Mouse (Mus musculus): ENCODE results near the gene Gm10134. TPM values are rescaled to one million over a fixed set of nuclear protein-coding genes. Genes with fewer than 3 reads are reported as not detected.
"Not testable (repeated sequence)": the region's sequence is repeated elsewhere in the genome, so short reads cannot be mapped to it uniquely, and the experiment has no call there.

The Gm10134 gene
- 11.8 and 11.9 TPM in 2 replicates for polyA plus RNA-seq (2015; fragmentation: Nextera tagmentation; extraction: Ambion mirVana)

DNA sequence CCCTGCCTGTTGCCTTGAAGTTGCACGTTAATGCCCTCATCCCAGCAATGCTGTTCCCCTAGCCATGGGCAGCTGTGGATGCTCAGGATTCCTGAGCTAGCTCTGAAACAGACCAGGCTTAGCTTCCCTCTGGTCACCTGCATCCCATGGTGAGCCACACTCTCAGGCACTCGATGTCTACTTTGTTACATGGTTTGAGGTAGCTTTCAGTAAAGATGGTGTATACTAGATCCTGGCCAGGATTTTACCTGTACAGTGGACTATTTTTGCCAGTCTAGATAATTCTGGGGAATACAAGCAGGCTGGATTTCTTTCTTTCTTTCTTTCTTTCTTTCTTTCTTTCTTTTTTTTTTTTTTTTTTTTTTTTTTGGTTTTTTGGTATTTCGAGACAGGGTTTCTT lies at the start of gene Gm10134:
Gene Gm10134, plus strand, starts transcription at position 301 of the 400 bp plus-strand sequence.
- 80% methylated on average over 3 of the region's 3 CpGs for WGBS
- no peak for ATAC-seq

DNA sequence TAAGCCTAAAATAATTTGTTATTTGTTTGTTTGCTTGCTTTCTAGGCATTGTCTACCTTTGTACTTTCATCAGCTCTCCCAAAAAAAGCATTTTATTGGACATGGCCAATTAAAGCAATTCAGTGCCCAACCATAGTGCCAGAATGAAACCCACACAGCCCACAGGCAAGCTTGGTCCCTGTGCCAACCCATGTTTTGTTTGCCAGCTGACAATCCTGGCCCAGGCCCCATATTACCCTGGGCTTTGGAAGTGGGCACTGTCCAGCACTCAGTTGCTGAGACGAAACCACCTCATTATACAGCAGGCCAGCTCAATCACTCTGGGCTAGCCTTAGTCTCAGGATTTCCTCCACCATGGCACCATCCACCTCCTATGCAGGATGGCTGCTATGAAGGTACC lies 49.3 kb upstream of the Gm10134 start:
- Histone ChIP-seq H3K27me3 (replicated peaks) (no peaks in the 10 kb centered on the region), H3K36me3 (no peaks in the 10 kb centered on the region), H3K9ac (no peak overlapping the region), H3K4me1 (replicated peaks) (no peaks in the 10 kb centered on the region), H3K4me3 (replicated peaks) (no peak overlapping the region), H3K9me3 (no peaks in the 10 kb centered on the region), H3K27ac (no peak overlapping the region), H3K4me2 (replicated peaks) (no peak overlapping the region)
- WGBS: 68% methylated on average over 1 of the region's 1 CpGs
- ATAC-seq: no peak

More for the DNA sequence above, at the start of gene Gm10134:
- H3K4me2 ChIP-seq (replicated peaks): no peak within 1 kb of the TSS
- H3K36me3 ChIP-seq: no peaks in the 10 kb centered on the region
- no peak within 1 kb of the TSS for H3K9ac ChIP-seq
- H3K4me1 ChIP-seq (replicated peaks): no peaks in the 10 kb centered on the region
- H3K9me3 ChIP-seq: no peaks in the 10 kb centered on the region
- no peaks in the 10 kb centered on the region for H3K27me3 ChIP-seq (replicated peaks)
- H3K27ac ChIP-seq: no peak within 1 kb of the TSS
- no peak within 1 kb of the TSS for H3K4me3 ChIP-seq (replicated peaks)

DNA sequence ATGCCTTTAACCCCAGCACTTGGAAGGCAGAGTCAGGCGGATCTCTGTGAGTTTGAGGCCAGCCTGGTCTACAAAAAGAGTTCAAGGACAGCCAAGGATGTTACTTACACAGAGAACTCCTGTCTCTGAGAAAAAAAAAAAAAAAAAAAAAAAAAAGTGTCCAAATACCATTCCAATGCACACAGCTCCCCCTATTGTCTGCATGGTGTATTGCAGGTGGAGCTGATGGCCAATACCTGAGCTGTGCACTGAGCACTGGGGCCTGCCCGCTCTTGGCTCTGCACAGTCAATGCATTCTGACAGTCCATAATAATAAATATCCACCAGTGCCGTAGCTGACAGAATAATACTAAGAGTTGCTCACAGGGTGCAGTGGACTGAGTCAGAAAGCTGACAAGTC lies 42.0 kb upstream of the Gm10134 start:
- no peak for ATAC-seq
- Histone ChIP-seq H3K4me2 (replicated peaks) (no peak overlapping the region), H3K27ac (no peak overlapping the region), H3K9me3 (no peaks in the 10 kb centered on the region), H3K36me3 (peaks cover 2% of the 10 kb centered on the region), H3K4me1 (replicated peaks) (peaks cover 14% of the 10 kb centered on the region), H3K27me3 (replicated peaks) (no peaks in the 10 kb centered on the region), H3K9ac (no peak overlapping the region), H3K4me3 (replicated peaks) (no peak overlapping the region)
- 54% methylated on average over 3 of the region's 3 CpGs for WGBS

DNA sequence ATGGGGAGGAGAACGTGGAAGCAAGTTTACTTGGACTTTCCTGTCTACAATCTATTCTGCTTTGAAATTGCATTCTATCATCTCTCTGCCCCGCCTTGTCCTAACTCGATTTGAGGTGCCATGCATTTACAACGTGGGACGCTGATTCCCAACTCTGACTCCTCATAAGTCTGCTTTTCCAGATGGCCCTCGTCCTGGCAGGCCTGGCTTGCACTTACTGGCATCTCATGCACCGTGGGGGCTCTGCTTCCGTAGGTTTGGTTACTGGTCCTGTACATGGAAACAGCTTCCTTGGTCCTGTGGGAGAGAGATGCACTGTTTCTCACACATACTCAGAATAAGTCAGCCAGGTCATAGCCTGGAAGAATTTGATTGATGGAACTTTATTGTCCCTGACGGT lies 41.0 kb upstream of the Gm10134 start:
- Histone ChIP-seq H3K4me1 (replicated peaks) (peaks cover 18% of the 10 kb centered on the region), H3K4me2 (replicated peaks) (no peak overlapping the region), H3K9ac (no peak overlapping the region), H3K9me3 (no peaks in the 10 kb centered on the region), H3K27ac (no peak overlapping the region), H3K36me3 (peaks cover 12% of the 10 kb centered on the region), H3K4me3 (replicated peaks) (no peak overlapping the region), H3K27me3 (replicated peaks) (no peaks in the 10 kb centered on the region)
- 81% methylated on average over 9 of the region's 9 CpGs for WGBS
- no peak for ATAC-seq

DNA sequence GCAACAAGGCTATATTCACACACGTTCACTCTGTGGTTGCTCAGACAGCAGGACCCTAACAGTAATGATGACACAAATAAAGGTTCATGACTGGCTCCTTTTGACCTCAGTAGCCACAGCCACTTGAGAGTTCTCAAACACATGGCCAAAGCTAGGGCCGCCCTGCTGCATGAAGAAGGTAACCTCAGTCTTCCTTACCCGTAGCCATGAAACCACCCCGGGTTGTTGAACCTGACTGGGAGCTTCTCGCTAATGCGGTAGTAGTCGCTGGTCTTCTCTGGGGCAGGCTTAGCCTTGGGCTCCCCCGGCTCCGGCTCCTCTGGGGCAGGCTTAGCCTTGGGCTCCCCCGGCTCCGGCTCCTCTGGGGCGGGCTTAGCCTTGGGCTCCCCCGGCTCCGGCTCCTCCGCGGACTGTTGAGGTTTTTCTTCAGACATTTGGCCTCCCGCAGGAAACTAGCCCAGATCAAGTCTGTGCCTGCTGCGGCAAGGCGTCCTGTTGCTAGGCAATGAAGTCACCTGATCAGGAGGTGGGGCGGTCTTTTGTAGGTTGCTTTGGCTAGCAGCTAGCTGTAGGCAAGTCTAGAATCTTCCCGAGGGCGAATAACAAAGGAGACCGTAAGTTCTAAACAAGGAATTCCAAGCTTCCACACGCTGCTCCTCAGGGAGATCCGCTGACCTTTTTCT lies 39.9 kb upstream of the Gm10134 start, which contains the start of gene 1700007K13Rik:
Gene 1700007K13Rik, minus strand, starts transcription at position 497 of the 683 bp plus-strand sequence.
- peak; percentile 70 for ATAC-seq
- H3K9ac ChIP-seq: peak within 1 kb of the TSS; percentile 26; the same call in 1 of the 2 replicates

DNA sequence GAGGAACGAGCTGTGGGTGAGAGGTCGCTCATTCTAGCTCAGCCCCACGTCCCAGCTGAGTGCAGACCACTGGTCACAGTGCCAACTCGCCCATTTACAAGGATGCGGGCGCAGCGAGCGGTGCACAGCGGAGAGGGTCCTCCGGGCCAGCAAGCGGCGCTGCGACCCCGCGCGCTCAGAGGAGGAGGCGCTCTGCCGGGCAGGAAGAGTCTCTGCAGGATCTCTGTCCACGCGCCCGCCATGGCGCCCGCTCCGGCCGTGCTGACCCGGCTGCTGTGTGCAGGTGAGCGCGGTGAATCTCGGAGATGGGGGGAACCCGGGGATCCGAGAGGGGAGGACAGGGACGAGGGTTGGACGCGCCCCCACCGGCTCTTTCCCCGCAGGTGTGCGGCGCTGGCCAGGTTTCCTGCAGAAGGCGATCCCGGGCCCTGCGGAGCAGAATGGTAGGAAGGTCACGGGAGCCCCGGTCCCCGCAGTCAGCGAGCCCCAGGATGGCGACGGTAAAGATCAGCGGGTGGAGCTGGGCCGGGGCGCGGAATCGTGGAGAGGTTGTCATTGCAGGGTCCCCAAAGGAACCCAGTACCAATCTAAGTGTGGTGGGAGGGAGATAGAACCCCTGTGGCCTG lies 37.9 kb upstream of the Gm10134 start, which contains the start of gene Mrps2:
Gene Mrps2, plus strand, starts transcription at position 207 of the 626 bp plus-strand sequence.
- H3K4me2 ChIP-seq (replicated peaks): peak within 1 kb of the TSS; percentile 73
- H3K27me3 ChIP-seq (replicated peaks): no peaks in the 10 kb centered on the region
- under 1% methylated on average over 52 of the region's 52 CpGs for WGBS
- H3K27ac ChIP-seq: peak within 1 kb of the TSS; percentile 19; the same call in 1 of the 2 replicates
- H3K9me3 ChIP-seq: no peaks in the 10 kb centered on the region
- H3K36me3 ChIP-seq: peaks cover 35% of the 10 kb centered on the region
- peak within 1 kb of the TSS; percentile 76 for H3K4me3 ChIP-seq (replicated peaks)
- ATAC-seq: peak; percentile 93
- H3K4me1 ChIP-seq (replicated peaks): peaks cover 18% of the 10 kb centered on the region
- H3K9ac ChIP-seq: peak within 1 kb of the TSS; percentile 89

More for the DNA sequence above, 39.9 kb upstream of the Gm10134 start, which contains the start of gene 1700007K13Rik:
- WGBS: 5% methylated on average over 25 of the region's 25 CpGs
- Histone ChIP-seq H3K9me3 (no peaks in the 10 kb centered on the region), H3K27ac (no peak within 1 kb of the TSS), H3K36me3 (peaks cover 20% of the 10 kb centered on the region), H3K4me1 (replicated peaks) (peaks cover 18% of the 10 kb centered on the region), H3K27me3 (replicated peaks) (no peaks in the 10 kb centered on the region), H3K4me2 (replicated peaks) (peak within 1 kb of the TSS; percentile 70), H3K4me3 (replicated peaks) (peak within 1 kb of the TSS; percentile 20)

DNA sequence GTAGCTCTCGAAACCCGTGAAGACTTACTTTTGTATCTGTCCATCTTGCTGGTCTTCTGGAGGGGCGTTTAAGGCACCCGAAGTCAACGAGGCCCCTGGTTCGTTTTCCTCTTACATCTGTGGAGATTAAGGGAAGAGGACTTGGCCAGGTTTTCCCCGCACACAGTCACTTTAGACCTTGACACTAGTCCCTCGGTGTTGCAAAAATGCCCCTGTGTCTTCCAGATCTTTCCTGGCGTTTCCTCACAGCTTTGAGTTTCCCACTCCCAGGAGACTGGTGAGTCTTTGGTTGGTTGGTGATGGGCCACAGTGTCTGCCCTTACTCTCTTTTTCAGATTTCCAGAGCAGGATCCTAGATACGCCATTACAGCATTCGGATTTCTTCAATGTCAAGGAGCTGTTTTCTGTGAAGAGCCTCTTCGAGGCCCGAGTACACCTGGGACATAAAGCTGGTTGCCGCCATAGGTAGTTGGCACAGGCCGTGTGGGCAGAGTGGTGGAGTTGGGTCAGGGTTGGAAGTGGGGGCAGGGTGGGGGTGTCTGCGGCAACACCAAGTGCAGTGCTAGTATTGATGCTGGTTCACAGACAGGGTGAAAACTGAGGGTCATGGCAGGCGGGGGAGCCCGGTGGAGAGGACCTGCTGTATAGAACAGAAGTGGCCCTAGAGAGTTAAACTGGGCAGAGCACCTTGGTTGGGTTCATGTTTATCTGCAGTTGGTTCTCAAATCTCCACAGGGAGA lies 37.2 kb upstream of the Gm10134 start:
- Histone ChIP-seq H3K9ac (peak overlapping the region; percentile 89), H3K27me3 (replicated peaks) (no peaks in the 10 kb centered on the region), H3K36me3 (peaks cover 35% of the 10 kb centered on the region), H3K4me2 (replicated peaks) (peak overlapping the region; percentile 73), H3K4me3 (replicated peaks) (peak overlapping the region; percentile 76), H3K27ac (no peak overlapping the region), H3K4me1 (replicated peaks) (peaks cover 18% of the 10 kb centered on the region), H3K9me3 (0 out of 2 replicates have a peak, but pooled peaks cover 2% of the 10 kb centered on the region)
- WGBS: 54% methylated on average over 18 of the region's 18 CpGs
- no peak for ATAC-seq

DNA sequence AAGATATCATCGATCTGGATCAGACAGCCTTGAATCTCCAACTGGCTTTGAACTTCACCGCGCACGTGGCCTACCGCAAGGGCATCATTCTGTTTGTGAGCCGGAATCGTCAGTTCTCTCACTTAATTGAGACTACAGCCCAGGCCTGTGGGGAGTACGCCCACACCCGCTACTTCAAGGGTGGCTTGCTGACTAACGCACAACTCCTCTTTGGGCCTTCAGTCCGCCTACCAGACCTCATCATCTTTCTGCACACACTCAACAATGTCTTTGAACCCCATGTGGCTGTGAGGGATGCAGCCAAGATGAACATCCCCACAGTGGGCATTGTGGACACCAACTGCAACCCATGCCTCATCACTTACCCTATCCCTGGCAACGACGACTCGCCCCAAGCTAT lies 36.4 kb upstream of the Gm10134 start:
- no peak overlapping the region for H3K4me3 ChIP-seq (replicated peaks)
- H3K9ac ChIP-seq: no peak overlapping the region
- 0 out of 2 replicates have a peak, but pooled peaks cover 2% of the 10 kb centered on the region for H3K9me3 ChIP-seq
- peaks cover 18% of the 10 kb centered on the region for H3K4me1 ChIP-seq (replicated peaks)
- H3K27ac ChIP-seq: no peak overlapping the region
- 96% methylated on average over 14 of the region's 14 CpGs for WGBS
- H3K36me3 ChIP-seq: peaks cover 35% of the 10 kb centered on the region
- ATAC-seq: no peak
- no peaks in the 10 kb centered on the region for H3K27me3 ChIP-seq (replicated peaks)
- no peak overlapping the region for H3K4me2 ChIP-seq (replicated peaks)

DNA sequence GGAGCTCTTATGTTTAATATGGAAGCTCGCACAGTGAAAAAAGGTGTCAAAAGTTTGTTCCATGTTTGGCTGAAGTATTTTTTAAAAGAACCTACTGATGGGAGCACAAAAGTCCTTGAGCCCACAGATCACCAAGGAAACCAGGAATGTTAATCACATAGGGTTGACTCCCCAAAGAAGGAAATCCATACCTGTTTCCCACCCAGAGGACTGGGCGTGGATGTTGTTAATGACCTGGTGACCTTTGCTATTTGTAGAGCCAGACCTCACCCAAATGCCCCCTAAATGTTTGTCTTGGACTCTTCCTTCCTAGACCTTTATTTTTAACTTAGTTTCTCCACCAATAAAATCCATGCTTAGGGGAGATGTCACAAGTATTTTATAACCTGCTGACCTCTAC lies 35.3 kb upstream of the Gm10134 start:
- no peaks in the 10 kb centered on the region for H3K27me3 ChIP-seq (replicated peaks)
- WGBS: 80% methylated on average over 2 of the region's 2 CpGs

DNA sequence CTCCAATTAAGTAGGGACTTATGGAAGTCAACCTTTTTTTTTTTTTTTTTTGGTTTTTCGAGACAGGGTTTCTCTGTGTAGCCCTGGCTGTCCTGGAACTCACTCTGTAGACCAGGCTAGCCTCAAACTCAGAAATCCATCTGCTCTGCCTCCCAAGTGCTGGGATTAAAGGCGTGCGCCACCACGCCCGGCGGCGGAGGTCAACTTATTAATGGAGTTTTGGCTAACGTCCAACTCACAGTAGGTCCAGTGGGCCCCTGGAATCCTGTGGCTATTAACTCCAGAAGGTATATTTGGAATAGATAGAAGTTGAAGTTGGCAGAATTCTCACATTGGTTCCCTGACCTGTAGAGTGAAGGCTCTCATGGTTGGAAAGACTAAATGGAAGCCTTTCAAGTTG lies 33.9 kb upstream of the Gm10134 start:
- H3K4me2 ChIP-seq (replicated peaks); H3K9me3 ChIP-seq; H3K4me1 ChIP-seq (replicated peaks); H3K9ac ChIP-seq; ATAC-seq; H3K4me3 ChIP-seq (replicated peaks); H3K27ac ChIP-seq; H3K27me3 ChIP-seq (replicated peaks): not testable (repeated sequence)
- 93% methylated on average over 8 of the region's 8 CpGs for WGBS
- H3K36me3 ChIP-seq: peaks cover 35% of the 10 kb centered on the region

More for the DNA sequence above, 35.3 kb upstream of the Gm10134 start:
- Histone ChIP-seq H3K4me3 (replicated peaks) (no peak overlapping the region), H3K27ac (no peak overlapping the region), H3K4me1 (replicated peaks) (peaks cover 18% of the 10 kb centered on the region), H3K9ac (no peak overlapping the region), H3K36me3 (peaks cover 35% of the 10 kb centered on the region), H3K4me2 (replicated peaks) (no peak overlapping the region), H3K9me3 (0 out of 2 replicates have a peak, but pooled peaks cover 2% of the 10 kb centered on the region)
- ATAC-seq: no peak

DNA sequence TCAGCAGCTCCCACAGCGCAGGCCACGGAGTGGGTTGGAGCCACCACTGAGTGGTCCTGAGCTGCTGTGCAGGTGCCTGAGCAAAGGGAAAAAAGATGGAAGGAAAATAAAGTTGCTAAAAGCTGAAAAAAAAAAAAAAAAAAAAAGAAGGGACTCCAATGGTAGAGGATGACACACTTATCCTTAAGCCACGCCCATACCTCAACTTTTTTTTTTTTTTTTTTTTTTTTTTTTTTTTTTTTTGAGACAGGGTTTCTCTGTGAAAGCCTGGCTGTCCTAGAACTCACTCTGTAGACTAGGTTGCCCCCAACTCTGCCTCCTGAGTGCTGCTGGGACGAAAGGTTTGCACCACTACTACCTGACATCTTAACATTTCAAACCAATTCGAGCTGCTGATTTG lies 27.9 kb upstream of the Gm10134 start:
- H3K4me2 ChIP-seq (replicated peaks); H3K4me3 ChIP-seq (replicated peaks); H3K9ac ChIP-seq; H3K4me1 ChIP-seq (replicated peaks); ATAC-seq; H3K27ac ChIP-seq; H3K9me3 ChIP-seq; H3K36me3 ChIP-seq; H3K27me3 ChIP-seq (replicated peaks): not testable (repeated sequence)
- WGBS: 94% methylated on average over 5 of the region's 5 CpGs

Measured in intestine, embryonic 15.5 days (tissue).